Mouse (Mus musculus) kidney, adult 2 months (tissue): ENCODE results near the gene Gpr68.

Source experiments
- CTCF ChIP-seq: fragments of 200-500 bp; conservative IDR thresholded peaks from 2 replicates; pipeline ENCODE4 v1.5.1; 2011; ENCODE audit warnings: low read depth, mild to moderate bottlenecking, control low read depth, low read length, moderate library complexity, mixed read lengths; ENCODE audit not compliant: insufficient read depth, insufficient read length
- POLR2A ChIP-seq: fragments of 200-500 bp; IDR thresholded peaks from one replicate; pipeline ENCODE4 v1.6.1; 2011; ENCODE audit warnings: low read depth, low read length, control low read depth

DNA sequence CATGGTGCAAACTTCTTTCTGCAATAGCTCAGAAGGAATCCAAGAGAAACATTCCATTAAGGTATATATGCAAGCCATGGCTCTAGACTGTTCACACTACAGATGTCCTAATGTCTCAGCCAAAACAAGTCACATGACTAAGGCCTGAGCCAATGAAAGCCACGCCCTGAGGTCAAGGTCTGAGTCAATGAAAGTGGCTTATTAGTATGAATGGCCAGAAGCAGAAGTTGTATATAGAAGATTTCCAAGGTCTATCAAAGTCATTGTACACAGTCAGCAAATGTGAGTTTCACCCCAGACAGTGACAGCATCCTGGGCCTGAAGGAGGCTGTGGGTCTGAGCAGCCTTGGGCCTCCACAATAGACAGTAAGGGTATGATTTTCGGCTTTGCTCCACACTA, 77.0 kb downstream of the Gpr68 start:
- TF ChIP-seq CTCF (no peak), POLR2A (no peak)
